Mouse (Mus musculus): Measurements from ENCODE around the gene Slc6a9.

Gene Slc6a9

GRCm38 (mm10) chr4:117834457-117834844 is at the start of gene Slc6a9:
Slc6a9 (plus strand) TSS chr4:117834506.
- DNase-seq, result no peak

GRCm38 (mm10) chr4:117786963-117787362 is 47.3 kb upstream of the Slc6a9 start:
- no peak for DNase-seq

GRCm38 (mm10) chr4:117788308-117788707 is 46.0 kb upstream of the Slc6a9 start:
- DNase-seq, result no peak

DNA sequence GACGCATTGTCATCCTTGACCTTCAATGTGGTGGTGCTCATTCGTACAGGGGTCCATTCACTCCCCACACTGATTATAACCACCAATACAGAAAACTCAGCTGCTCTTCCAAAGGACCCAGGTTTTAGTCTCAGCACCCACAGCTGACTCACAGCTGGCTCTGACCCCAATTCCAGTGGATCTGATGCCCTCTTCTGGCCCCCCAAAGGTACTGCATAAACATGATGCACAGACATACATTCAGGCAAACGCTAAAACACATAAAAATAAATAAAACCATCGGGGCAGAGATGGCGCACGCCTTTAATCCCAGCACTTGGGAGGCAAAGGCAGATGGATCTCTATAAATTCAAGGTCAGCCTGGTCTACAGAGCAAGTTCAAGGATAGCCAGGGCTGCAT is 34.4 kb upstream of the Slc6a9 start:
- no peak for DNase-seq

- peak; percentile 56 for DNase-seq
Observed at GRCm38 (mm10) chr4:117806992-117807391, 27.3 kb upstream of the Slc6a9 start.

GRCm38 (mm10) chr4:117810933-117811332 is 23.4 kb upstream of the Slc6a9 start:
- DNase-seq, result no peak

DNA sequence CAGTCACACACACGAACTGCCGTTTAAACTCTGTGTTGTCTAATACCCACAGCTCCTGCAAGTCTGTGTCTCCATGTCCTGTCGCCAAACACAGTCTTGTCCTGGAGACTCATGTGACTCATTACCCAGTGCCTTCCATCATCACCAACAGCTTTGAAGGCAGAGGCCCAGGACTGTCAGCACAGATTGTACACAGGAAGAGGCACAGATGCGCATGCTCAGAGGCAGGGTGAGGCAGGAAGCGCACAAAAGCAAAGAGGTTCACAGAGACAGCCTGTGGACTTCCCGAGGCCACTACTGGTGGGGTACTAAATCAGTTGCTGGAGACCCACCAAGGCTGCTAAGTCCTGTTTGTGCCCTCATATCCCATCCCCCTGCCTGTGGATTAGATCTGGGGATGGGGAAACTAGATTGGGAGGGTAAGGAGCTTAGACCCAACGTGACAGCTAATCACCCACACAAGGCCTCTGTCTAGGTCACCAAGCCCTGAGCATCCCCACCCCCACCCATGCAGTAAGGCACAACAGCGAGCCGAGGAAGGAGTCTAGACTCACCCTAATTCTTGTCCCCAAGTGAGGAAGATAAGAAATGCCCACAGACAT is 20.6 kb upstream of the Slc6a9 start:
- peak; percentile 65 for DNase-seq

DNA sequence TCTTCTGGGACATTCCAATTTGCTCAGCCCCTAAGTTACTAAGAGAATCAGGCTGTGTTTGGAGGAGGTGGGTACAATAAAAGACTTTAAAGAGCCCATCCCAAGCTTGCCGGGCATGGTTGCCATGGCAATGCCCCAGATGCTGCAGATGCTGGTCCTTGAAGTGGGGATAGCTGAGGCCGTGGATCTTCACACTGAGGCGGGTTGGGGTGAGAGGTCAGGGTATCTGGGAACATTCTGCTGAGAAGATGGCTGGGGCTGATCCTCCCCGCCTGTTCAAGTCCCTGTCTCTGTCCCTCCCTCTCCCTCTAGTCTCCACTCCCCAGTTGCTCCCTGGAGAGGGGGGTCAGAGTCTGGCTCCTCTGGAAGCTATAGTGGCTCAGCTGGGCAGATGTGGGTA is 20.0 kb upstream of the Slc6a9 start:
- peak; percentile 50 for DNase-seq

- DNase-seq, result no peak
Observed at GRCm38 (mm10) chr4:117816776-117817175, 17.5 kb upstream of the Slc6a9 start.

GRCm38 (mm10) chr4:117818032-117818431 is 16.3 kb upstream of the Slc6a9 start:
- no peak for DNase-seq

- no peak for DNase-seq
Observed at GRCm38 (mm10) chr4:117828572-117829145, 5.6 kb upstream of the Slc6a9 start.

GRCm38 (mm10) chr4:117829260-117830123 is 4.8 kb upstream of the Slc6a9 start:
- peak; percentile 82 for DNase-seq

- peak; percentile 68 for DNase-seq
Observed at GRCm38 (mm10) chr4:117830124-117830551, 4.2 kb upstream of the Slc6a9 start.

GRCm38 (mm10) chr4:117830801-117831200 is 3.5 kb upstream of the Slc6a9 start:
- DNase-seq, result no peak

- DNase-seq, result no peak
Observed at GRCm38 (mm10) chr4:117831499-117831898, 2.8 kb upstream of the Slc6a9 start.

GRCm38 (mm10) chr4:117831920-117832691 is 2.2 kb upstream of the Slc6a9 start:
- peak; percentile 37 for DNase-seq

DNA sequence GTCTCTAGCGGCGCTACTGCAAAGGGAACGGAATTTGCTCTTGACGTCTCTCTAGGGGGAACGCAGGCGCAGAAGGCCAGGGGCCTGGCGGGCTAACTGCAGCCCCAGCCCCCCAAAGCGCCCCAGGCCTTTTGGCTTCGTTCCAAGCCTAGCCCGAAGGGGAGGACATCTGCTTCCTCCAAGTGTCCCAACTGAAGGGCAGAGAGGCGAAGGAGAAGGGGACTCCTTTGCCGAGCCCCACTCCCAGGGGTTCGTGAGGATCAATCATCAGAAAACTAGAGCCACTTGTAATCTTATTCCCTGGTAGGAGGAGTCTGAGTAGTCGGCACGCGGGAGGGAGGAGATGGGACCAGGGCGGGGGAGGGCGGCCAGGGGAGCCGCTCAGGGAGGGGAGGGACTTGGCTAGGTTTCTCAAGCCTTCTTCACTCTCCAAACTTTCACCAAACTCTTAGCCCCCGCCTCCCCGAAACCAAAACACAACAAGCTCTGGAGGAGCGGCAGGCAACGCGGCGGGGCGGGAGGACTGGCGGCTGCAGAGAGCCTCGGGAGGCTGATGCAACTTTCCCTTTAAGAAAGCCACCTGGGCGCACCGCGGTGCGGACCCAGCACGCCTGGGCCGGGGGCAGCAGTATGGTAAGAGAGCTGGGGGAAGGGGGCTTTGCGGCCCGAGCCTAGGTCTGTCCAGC is 682 bp downstream of the Slc6a9 start:
- DNase-seq, result peak; percentile 78

DNA sequence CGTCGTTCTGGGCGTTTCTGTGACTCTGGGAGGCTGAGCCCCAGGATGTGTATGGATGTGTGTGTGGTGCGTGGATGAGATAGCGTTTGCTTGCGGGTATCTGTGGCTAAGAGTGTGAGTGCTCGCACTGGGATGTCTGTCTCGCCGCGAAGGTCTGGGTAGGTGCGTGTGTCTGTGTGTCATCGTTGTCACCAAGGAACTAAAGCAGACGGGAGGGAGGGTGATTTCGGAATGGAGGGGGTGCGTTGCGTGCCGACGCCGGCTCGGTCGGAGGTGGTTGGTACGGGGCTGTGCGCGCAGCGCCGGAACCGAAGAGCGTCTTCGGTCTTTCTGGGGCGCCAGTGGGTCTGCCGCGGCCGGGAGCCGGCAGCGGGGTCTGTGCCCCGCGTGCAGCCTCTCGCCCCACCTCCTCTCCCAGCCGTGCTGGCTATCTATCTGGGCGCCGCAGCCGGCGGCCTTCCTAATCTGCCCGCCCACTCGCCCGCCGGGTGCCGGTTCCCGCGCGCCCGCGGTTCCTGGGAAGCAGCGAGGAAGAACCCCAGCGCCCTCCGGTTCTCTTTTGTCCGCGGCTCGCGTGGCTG is 1.3 kb downstream of the Slc6a9 start:
- peak; percentile 34 for DNase-seq

- DNase-seq, result peak; percentile 89
Observed at GRCm38 (mm10) chr4:117836204-117836767, 2.0 kb downstream of the Slc6a9 start.

DNA sequence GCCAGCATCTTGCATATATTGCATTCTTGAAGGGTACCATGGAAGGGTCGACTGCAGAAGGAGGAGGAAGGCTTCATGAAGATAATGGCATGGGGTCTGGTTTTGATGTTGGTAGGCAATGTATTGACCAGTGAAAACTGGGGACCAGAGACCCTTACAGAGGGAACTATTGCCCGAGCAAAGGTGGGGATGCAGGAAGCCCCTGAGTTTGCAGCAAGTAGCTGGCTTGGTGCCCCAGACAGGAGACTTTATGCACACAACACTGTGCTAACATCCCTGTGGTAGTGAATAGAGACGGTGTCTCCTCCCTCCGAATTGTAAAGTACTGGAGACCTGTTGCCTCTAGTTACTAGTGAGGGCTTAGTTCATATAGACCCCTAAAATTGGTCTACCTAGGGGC is 3.0 kb downstream of the Slc6a9 start:
- DNase-seq, result no peak

DNA sequence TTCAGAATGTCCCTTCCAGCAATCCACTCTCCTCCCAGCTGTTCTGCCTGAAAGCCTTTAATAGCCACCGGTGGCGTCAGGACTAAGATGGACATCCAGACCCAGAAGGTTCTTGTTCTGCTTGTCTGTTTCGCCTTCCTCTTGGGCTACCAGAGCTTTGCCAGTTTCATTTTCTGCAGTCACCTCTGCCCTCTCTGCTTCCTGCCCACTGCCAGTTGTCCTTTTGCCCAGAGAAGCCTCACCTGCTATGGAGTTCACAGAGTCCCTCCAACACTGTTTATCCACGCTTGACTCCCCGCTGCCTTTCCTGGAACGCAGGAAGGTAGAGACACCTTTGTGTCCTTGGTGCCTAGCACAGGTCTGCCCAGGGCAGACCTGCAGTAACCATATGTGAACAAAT is 5.1 kb downstream of the Slc6a9 start:
- DNase-seq, result no peak

DNA sequence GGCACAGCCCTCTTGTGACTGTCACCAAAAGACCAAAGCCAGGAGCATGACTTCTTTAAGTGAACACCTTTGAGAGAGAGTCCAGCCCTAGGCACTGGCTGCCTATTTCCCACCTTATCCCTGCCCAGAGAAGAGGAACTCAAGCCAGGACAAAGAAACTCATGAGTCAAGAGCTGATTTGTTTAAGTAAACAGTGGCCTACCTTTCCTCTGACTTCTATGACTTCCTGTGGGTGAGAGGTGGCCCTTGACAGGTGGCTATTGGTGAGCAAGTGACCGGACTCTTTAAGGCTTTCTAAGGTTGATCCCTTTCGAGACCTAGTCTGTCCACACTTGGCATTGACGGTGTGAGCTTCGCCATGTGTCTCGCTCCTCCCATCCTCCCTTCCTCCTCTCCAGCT is 6.5 kb downstream of the Slc6a9 start:
- no peak for DNase-seq
